Mouse (Mus musculus) kidney, adult 2 months (tissue): Measurements from ENCODE around the gene Bag1. TPM values are rescaled to one million over a fixed set of nuclear protein-coding genes. Genes with fewer than 3 reads are reported as not detected.

Experiments used
- DNase-seq: peaks from one replicate; pipeline ENCODE4 v3.0.0; 2021
- H3K27ac ChIP-seq: fragments of 200-500 bp; 2 replicates; pipeline ENCODE4 v1.5.1; 2012; ENCODE audit warnings: low read depth, low read length, control low read depth, inconsistent platforms; ENCODE audit not compliant: insufficient read depth
- H3K27me3 ChIP-seq: fragments of 200-500 bp; replicated peaks from 2 replicates; pipeline ENCODE4 v1.6.1; 2012; ENCODE audit warnings: mild to moderate bottlenecking, moderate library complexity, low read length, inconsistent platforms; ENCODE audit not compliant: control insufficient read depth, insufficient read depth
- H3K36me3 ChIP-seq: fragments of 200-500 bp; 2 replicates; pipeline ENCODE4 v1.6.1; 2012; ENCODE audit warnings: mild to moderate bottlenecking, moderate library complexity, low read length, inconsistent platforms; ENCODE audit not compliant: control insufficient read depth, insufficient read depth
- H3K4me1 ChIP-seq: fragments of 200-500 bp; 2 replicates; pipeline ENCODE4 v1.6.1; 2011; ENCODE audit warnings: low read length; ENCODE audit not compliant: control insufficient read depth, insufficient read depth
- H3K4me3 ChIP-seq: fragments of 200-500 bp; 2 replicates; pipeline ENCODE4 v1.5.1; 2011; ENCODE audit warnings: mild to moderate bottlenecking, low read depth, low read length, control low read depth; ENCODE audit not compliant: insufficient read depth
- CTCF ChIP-seq: fragments of 200-500 bp; conservative IDR thresholded peaks from 2 replicates; pipeline ENCODE4 v1.5.1; 2011; ENCODE audit warnings: low read depth, mild to moderate bottlenecking, control low read depth, low read length, moderate library complexity, mixed read lengths; ENCODE audit not compliant: insufficient read depth, insufficient read length
- POLR2A ChIP-seq: fragments of 200-500 bp; IDR thresholded peaks from one replicate; pipeline ENCODE4 v1.6.1; 2011; ENCODE audit warnings: low read depth, low read length, control low read depth
- WGBS: fragments of 180-500 bp; shearing (Covaris S2); methylation state at CpG from one replicate; pipeline ENCODE4 v1.1.7; 2018; 5-methylcytosine and 5-hydroxymethylcytosine counted together
- polyA plus RNA-seq: library from polyadenylated mRNA; depleted of rRNA; stranded (reverse); fragments of >200 nt; gene quantifications from 2 replicates; pipeline ENCODE4 v1.2.3, GENCODE M21; 2012

Gene Bag1
- polyA plus RNA-seq, 1 experiment = 133 TPM

- TF ChIP-seq CTCF = no peak
- no peak for TF ChIP-seq POLR2A
- H3K4me3 ChIP-seq = no peak overlapping the region
- H3K27me3 ChIP-seq = no peaks in the 10 kb centered on the region
- WGBS = 90% methylated on average over 5 of the region's 5 CpGs
- DNase-seq = no peak
- no peak overlapping the region for H3K27ac ChIP-seq
- H3K4me1 ChIP-seq = peaks cover 3% of the 10 kb centered on the region; the same call in 1 of the 2 replicates
- H3K36me3 ChIP-seq = peaks cover 7% of the 10 kb centered on the region
Observed at GRCm38 (mm10) chr4:40933694-40934093, 14.4 kb downstream of the Bag1 start.

- peak; percentile 34 for DNase-seq
- TF ChIP-seq CTCF = no peak
- no peak for TF ChIP-seq POLR2A
- H3K27me3 ChIP-seq = no peaks in the 10 kb centered on the region
- 33% methylated on average over 7 of the region's 7 CpGs for WGBS
- H3K4me3 ChIP-seq = no peak overlapping the region
- H3K27ac ChIP-seq = no peak overlapping the region
- peaks cover 3% of the 10 kb centered on the region; the same call in 1 of the 2 replicates for H3K4me1 ChIP-seq
- no peaks in the 10 kb centered on the region for H3K36me3 ChIP-seq
Observed at GRCm38 (mm10) chr4:40929046-40929445, 19.0 kb downstream of the Bag1 start.

- Histone ChIP-seq H3K27ac (no peak overlapping the region), H3K4me1 (peaks cover 6% of the 10 kb centered on the region; the same call in 1 of the 2 replicates), H3K4me3 (no peak overlapping the region), H3K27me3 (no peaks in the 10 kb centered on the region), H3K36me3 (no peaks in the 10 kb centered on the region)
- 53% methylated on average over 3 of the region's 3 CpGs for WGBS
- no peak for DNase-seq
- TF ChIP-seq POLR2A (no peak), CTCF (no peak)
Observed at GRCm38 (mm10) chr4:40925568-40925967, 22.5 kb downstream of the Bag1 start.

GRCm38 (mm10) chr4:40923087-40923651 lies 24.9 kb downstream of the Bag1 start:
- WGBS = 50% methylated on average over 6 of the region's 6 CpGs
- DNase-seq = peak; percentile 68

GRCm38 (mm10) chr4:40921288-40921687 lies 26.8 kb downstream of the Bag1 start:
- 80% methylated on average over 3 of the region's 3 CpGs for WGBS
- H3K4me1 ChIP-seq = peaks cover 9% of the 10 kb centered on the region; the same call in 1 of the 2 replicates
- H3K27ac ChIP-seq = peak overlapping the region; percentile 50; the same call in 1 of the 2 replicates
- H3K36me3 ChIP-seq = no peaks in the 10 kb centered on the region
- H3K4me3 ChIP-seq = no peak overlapping the region
- no peaks in the 10 kb centered on the region for H3K27me3 ChIP-seq
- TF ChIP-seq CTCF (no peak), POLR2A (no peak)
- peak; percentile 19 for DNase-seq

More at GRCm38 (mm10) chr4:40923087-40923651, 24.9 kb downstream of the Bag1 start:
- Histone ChIP-seq H3K27me3 (no peaks in the 10 kb centered on the region), H3K4me3 (no peak overlapping the region), H3K4me1 (peaks cover 9% of the 10 kb centered on the region; the same call in 1 of the 2 replicates), H3K36me3 (no peaks in the 10 kb centered on the region), H3K27ac (peak overlapping the region; percentile 97)
- TF ChIP-seq CTCF (no peak), POLR2A (no peak)

- no peak for DNase-seq
- Histone ChIP-seq H3K4me3 (no peak overlapping the region), H3K27ac (0 out of 2 replicates have a peak overlapping the region, but pooled peaks have one; percentile 1), H3K36me3 (no peaks in the 10 kb centered on the region), H3K27me3 (no peaks in the 10 kb centered on the region), H3K4me1 (peaks cover 14% of the 10 kb centered on the region; the same call in 1 of the 2 replicates)
- TF ChIP-seq CTCF (no peak), POLR2A (no peak)
- 86% methylated on average over 2 of the region's 2 CpGs for WGBS
Observed at GRCm38 (mm10) chr4:40920576-40920975, 27.5 kb downstream of the Bag1 start.

- 20% methylated on average over 3 of the region's 3 CpGs for WGBS
- TF ChIP-seq POLR2A (no peak), CTCF (no peak)
- peak; percentile 43 for DNase-seq
Observed at GRCm38 (mm10) chr4:40919785-40920184, 28.3 kb downstream of the Bag1 start, which contains the start of gene Spink4. TSS of gene Spink4 (plus strand) at chr4:40920052.

More at GRCm38 (mm10) chr4:40919785-40920184, 28.3 kb downstream of the Bag1 start, which contains the start of gene Spink4:
- Histone ChIP-seq H3K27me3 (no peaks in the 10 kb centered on the region), H3K36me3 (no peaks in the 10 kb centered on the region), H3K4me3 (no peak within 1 kb of the TSS), H3K4me1 (peaks cover 16% of the 10 kb centered on the region; the same call in 1 of the 2 replicates), H3K27ac (peak within 1 kb of the TSS; percentile 31; the same call in 1 of the 2 replicates)
